Mouse (Mus musculus) cerebellum, adult 8-10 months (tissue): ENCODE measurements at regions not wholly inside any gene's neighbourhood (a gene's known extent, or its start where the extent isn't known, plus 50 kb on each side); places are given as distances from the start of the nearest gene placed in this dataset.

Experiments used
- DNase-seq: peaks from one replicate; pipeline ENCODE4 v3.0.0; 2022

- no peak for DNase-seq
These were observed 458.7 kb downstream of the Tmem135 start for GRCm38 (mm10) chr7:88945338-88945737.

- DNase-seq, result no peak
These were observed 459.1 kb downstream of the Tmem135 start for GRCm38 (mm10) chr7:88944936-88945335.

- DNase-seq, result no peak
These were observed 462.6 kb downstream of the Tmem135 start for GRCm38 (mm10) chr7:88941246-88941910.

- DNase-seq, result no peak
These were observed 463.8 kb downstream of the Tmem135 start for GRCm38 (mm10) chr7:88940196-88940595.

GRCm38 (mm10) chr7:88928245-88928795, 475.7 kb downstream of the Tmem135 start:
- DNase-seq, result no peak
